Comparison of ENCODE assay signal across 21 mouse cellular contexts in genomic region chr8:128076226-128076625, GRCm38 (mm10).
"Had no signal": no experiment of that assay in that cellular context is flagged by ENCODE, and none has a peak within 500 bp of the region (broad histone marks: within the 10 kb centered on the region; RNA-seq: fewer than 3 reads in every experiment).

No protein-coding gene starts in this region.

- H3K27ac ChIP-seq: midbrain, embryonic 13.5 days; midbrain, embryonic 15.5 days; neural tube, embryonic 13.5 days; neural tube, embryonic 15.5 days; stomach, embryonic 15.5 days; stomach, postnatal 0 days had no signal

- H3K4me1 ChIP-seq: midbrain, embryonic 13.5 days; midbrain, embryonic 15.5 days; neural tube, embryonic 13.5 days; neural tube, embryonic 15.5 days; stomach, embryonic 15.5 days had no signal

- H3K27me3 ChIP-seq: megakaryocyte, embryonic 14.5 days; midbrain, embryonic 13.5 days; midbrain, embryonic 15.5 days; neural tube, embryonic 13.5 days; neural tube, embryonic 15.5 days; stomach, embryonic 15.5 days had no signal

- H3K4me2 ChIP-seq: lung, embryonic 14.5 days; midbrain, embryonic 11.5 days; midbrain, embryonic 13.5 days; midbrain, embryonic 15.5 days; neural tube, embryonic 13.5 days; neural tube, embryonic 15.5 days; stomach, embryonic 15.5 days had no signal

- H3K4me3 ChIP-seq: megakaryocyte, embryonic 14.5 days; midbrain, embryonic 13.5 days; midbrain, embryonic 15.5 days; myocyte; neural tube, embryonic 13.5 days; neural tube, embryonic 15.5 days; stomach, embryonic 15.5 days had no signal

- H3K9me3 ChIP-seq: megakaryocyte, embryonic 14.5 days; midbrain, embryonic 13.5 days; midbrain, embryonic 15.5 days; neural tube, embryonic 13.5 days; neural tube, embryonic 15.5 days; stomach, embryonic 15.5 days had no signal

- DNase-seq: lung, adult 18-20 months; lung, embryonic 14.5 days; lung, postnatal 10 days; lung, postnatal 4 days; retina, postnatal 1 day; right cerebral cortex, adult 18-20 months; right cerebral cortex, postnatal 25 days; right cerebral cortex, postnatal 4 days; spleen, adult 18-20 months; thymus, adult 2 months; thymus, postnatal 25 days; thymus, postnatal 4 days had no signal

- H3K36me3 ChIP-seq: midbrain, embryonic 13.5 days; midbrain, embryonic 15.5 days; neural tube, embryonic 13.5 days; neural tube, embryonic 15.5 days; stomach, embryonic 15.5 days had no signal

- ATAC-seq: midbrain, embryonic 13.5 days; midbrain, embryonic 15.5 days had no signal

- H3K9ac ChIP-seq: lung, embryonic 14.5 days; midbrain, embryonic 13.5 days; midbrain, embryonic 15.5 days; neural tube, embryonic 13.5 days; neural tube, embryonic 15.5 days; stomach, embryonic 15.5 days had no signal
